Mouse (Mus musculus): ENCODE measurements around the gene Dexi. TPM values are rescaled to one million over a fixed set of nuclear protein-coding genes. Genes with fewer than 3 reads are reported as not detected.

Gene Dexi
- polyA plus RNA-seq, 1 experiment from 2014 or later: 21.5 TPM

DNA sequence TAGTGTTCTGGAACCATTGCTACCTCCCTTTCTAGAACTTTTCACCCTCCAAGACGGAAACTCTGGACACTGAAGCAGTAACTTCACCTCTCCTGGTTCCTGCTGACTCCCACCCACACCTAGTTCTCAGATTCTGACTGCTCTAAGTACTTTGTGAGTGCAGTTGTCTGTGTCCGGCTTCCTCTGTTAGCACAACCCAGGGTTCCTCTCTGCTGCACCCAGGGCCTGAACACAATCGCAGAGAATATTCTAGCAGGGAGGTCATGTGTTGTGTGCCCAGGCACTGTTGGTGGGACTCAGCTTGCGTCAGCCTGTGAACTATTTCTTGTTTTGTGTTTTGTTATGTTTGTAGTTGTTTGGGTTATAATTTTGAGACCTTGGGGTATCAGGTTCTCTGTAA, 51.1 kb downstream of the Dexi start:
- H3K36me3 ChIP-seq: no peaks in the 10 kb centered on the region
- H3K27ac ChIP-seq: no peak overlapping the region
- H3K9ac ChIP-seq: no peak overlapping the region
- H3K9me3 ChIP-seq: no peaks in the 10 kb centered on the region
- H3K27me3 ChIP-seq: peaks cover 19% of the 10 kb centered on the region
- H3K4me2 ChIP-seq: no peak overlapping the region
- H3K4me3 ChIP-seq: no peak overlapping the region
- no peak for ATAC-seq (ENCODE audit: insufficient number of reproducible peaks, low FRiP score, low TSS enrichment, low read depth)
- H3K4me1 ChIP-seq: peaks cover 6% of the 10 kb centered on the region
- WGBS: 84% methylated on average over 4 of the region's 4 CpGs

DNA sequence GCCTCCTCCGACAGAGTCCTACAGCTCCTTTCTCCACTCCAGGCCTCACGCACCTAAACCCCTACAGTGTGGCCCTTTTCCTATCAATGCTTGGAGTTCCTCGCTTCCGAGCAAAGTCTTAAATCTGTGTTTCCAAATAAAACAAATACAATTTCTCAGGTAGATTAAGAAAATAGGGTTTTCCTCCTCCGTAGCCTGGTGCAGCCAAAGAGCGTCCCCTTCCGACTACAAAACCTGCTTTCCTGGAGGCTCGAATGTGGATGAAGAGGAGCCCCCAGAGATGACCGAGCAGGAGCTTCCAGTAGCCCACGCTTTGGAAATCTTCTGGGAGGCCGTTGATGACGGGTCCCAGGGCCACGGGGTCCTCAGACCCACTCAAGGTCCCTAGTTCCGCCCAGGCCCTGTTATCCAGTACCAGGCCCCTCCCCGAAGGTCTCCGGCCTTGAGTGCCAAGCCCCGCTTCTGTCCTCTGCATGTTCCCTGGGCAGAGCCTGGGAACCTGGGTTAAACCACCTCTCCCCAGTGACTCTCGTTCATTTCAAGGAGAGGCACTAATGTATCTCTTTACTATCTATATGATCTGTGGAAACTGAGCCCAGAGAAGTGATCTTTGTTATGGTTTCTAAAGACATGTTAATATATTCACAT, 52.2 kb downstream of the Dexi start:
- Histone ChIP-seq H3K27ac (no peak overlapping the region), H3K4me1 (peaks cover 6% of the 10 kb centered on the region), H3K9ac (no peak overlapping the region), H3K9me3 (no peaks in the 10 kb centered on the region), H3K36me3 (no peaks in the 10 kb centered on the region), H3K4me2 (no peak overlapping the region), H3K4me3 (no peak overlapping the region), H3K27me3 (peaks cover 19% of the 10 kb centered on the region)
- no peak for ATAC-seq (ENCODE audit: insufficient number of reproducible peaks, low FRiP score, low TSS enrichment, low read depth)
- 80% methylated on average over 18 of the region's 18 CpGs for WGBS

DNA sequence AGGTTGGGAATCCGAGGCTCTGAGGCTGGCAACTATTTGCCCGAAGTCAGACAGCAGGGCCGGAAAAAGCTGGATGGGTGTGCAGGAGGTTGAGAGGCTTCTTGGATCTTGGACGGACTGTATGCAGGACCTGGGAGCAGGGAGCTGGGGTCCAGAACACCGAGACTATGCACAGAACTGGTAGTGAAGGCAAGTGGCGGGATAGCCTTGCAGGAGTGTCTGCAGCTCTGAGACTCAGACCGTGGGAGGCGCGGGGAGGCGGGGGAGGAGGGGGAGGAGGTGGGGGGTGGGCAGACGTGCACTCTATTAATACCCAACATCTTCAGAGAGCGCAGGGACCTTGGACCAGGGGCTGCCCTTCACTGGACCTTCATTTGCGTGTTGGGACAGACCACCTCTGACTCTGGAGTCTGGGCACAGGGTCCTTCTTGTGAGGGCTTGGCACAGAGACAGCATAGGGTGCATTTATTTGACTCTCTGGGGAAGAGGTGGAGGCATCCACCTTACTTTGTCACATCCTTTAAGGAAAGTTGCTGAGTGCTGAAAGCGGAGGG, 52.9 kb downstream of the Dexi start:
- H3K4me3 ChIP-seq: peak overlapping the region; percentile 14
- no peak for ATAC-seq (ENCODE audit: insufficient number of reproducible peaks, low FRiP score, low TSS enrichment, low read depth)

DNA sequence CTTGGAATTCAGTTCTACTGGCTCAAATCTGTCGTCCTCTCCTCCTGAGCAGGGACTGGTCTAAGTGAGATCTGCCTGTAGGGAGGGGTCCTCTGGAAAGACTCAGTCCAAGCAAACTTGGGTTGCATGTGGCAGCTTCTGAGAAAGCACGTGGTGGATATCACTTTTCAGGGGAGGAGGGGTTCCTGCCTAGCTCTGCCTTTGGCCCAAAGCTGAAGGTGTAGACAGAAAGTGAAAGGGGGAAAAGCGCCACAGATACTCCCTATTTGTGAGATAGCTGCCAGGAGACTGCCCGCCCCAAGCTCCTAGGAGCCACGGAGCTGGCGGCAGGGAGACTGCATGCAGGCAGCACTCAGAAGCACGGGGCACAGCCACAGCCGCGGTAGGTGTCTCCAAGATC, 53.4 kb downstream of the Dexi start:
- ATAC-seq (ENCODE audit: insufficient number of reproducible peaks, low FRiP score, low TSS enrichment, low read depth): no peak

More for the DNA sequence above, 52.9 kb downstream of the Dexi start:
- H3K36me3 ChIP-seq: no peaks in the 10 kb centered on the region
- no peak overlapping the region; the same call in 1 of the 2 replicates for H3K9ac ChIP-seq
- 19% methylated on average over 13 of the region's 14 CpGs for WGBS
- H3K4me1 ChIP-seq: peaks cover 6% of the 10 kb centered on the region
- H3K4me2 ChIP-seq: peak overlapping the region; percentile 37
- peaks cover 19% of the 10 kb centered on the region for H3K27me3 ChIP-seq
- no peak overlapping the region for H3K27ac ChIP-seq
- no peaks in the 10 kb centered on the region for H3K9me3 ChIP-seq

DNA sequence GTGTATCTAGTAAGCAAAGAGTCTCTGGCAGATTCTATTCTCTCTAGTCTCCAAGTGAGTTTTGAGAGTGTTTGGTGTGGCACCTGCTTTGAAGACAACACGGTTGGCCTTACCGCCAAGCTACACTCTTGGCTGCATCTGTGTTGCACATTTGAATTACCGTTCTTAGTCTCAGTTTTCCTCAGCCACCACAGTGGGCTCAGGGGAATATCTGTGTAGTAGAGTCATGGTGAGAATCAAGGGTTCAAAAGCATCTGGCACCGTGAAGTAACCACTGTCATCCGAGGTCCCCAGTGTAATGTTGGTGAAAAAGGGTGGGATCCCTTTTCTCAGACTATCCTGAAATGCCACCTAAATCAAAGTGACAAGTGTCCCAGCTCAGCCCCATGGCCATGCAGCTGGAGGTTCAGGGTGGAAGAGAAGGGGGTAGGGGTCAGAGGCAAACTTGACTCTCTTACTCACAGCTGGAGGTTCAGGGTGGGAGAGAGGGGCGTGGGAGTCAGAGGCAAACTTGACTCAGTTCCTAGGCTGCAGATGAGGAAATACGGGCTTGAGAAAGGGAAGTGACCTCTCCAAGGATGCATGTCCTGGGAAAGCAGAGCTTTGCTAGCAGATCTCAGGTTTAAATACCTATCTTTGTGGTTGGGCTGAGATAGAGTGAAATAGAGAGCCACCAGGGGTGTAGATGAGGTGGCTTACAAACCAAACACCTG, 53.9 kb downstream of the Dexi start:
- H3K27ac ChIP-seq: no peak overlapping the region
- H3K4me2 ChIP-seq: no peak overlapping the region
- no peak overlapping the region for H3K9ac ChIP-seq
- no peaks in the 10 kb centered on the region for H3K36me3 ChIP-seq
- ATAC-seq (ENCODE audit: insufficient number of reproducible peaks, low FRiP score, low TSS enrichment, low read depth): no peak
- 77% methylated on average over 7 of the region's 7 CpGs for WGBS
- no peaks in the 10 kb centered on the region for H3K9me3 ChIP-seq
- peaks cover 19% of the 10 kb centered on the region for H3K27me3 ChIP-seq
- no peak overlapping the region for H3K4me3 ChIP-seq
- peaks cover 6% of the 10 kb centered on the region for H3K4me1 ChIP-seq

More for the DNA sequence above, 53.4 kb downstream of the Dexi start:
- Histone ChIP-seq H3K9ac (no peak overlapping the region; the same call in 1 of the 2 replicates), H3K4me2 (peak overlapping the region; percentile 37), H3K9me3 (no peaks in the 10 kb centered on the region), H3K4me1 (peaks cover 6% of the 10 kb centered on the region), H3K27ac (no peak overlapping the region), H3K4me3 (peak overlapping the region; percentile 14), H3K27me3 (peaks cover 19% of the 10 kb centered on the region), H3K36me3 (no peaks in the 10 kb centered on the region)
- 7% methylated on average over 9 of the region's 9 CpGs for WGBS

DNA sequence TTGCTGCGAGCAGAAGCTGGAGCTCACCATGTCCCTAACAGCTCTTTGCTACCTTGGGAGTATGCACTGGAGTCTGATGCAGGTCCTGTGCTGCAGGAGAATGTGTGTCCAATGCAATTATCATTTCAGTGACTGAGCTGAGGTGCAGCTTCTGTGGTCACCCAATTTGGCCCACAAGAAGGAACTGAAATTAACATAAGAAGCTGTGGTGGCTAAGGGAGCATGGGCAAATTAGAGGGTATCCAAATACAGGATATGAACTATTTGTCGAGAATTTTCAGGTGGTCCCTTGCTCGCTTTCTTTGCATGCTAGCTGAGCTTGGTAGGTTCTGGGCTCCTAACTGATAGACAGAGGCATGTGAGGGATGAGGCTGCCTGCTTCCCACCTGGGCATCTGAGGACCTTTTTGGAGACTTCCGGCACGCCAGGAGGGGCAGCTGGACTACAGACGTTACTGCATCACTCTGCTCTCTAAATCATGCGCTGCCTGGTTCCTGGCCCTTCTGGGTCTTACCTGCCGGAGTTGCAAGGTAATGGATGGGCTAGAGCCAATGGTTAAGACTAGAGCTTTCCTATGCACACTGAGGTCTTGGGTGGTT, 54.9 kb downstream of the Dexi start:
- ATAC-seq (ENCODE audit: insufficient number of reproducible peaks, low FRiP score, low TSS enrichment, low read depth): no peak
- no peak overlapping the region for H3K9ac ChIP-seq
- H3K4me2 ChIP-seq: no peak overlapping the region
- 85% methylated on average over 8 of the region's 8 CpGs for WGBS
- peaks cover 19% of the 10 kb centered on the region for H3K27me3 ChIP-seq
- H3K27ac ChIP-seq: no peak overlapping the region
- H3K9me3 ChIP-seq: no peaks in the 10 kb centered on the region
- H3K36me3 ChIP-seq: no peaks in the 10 kb centered on the region
- H3K4me1 ChIP-seq: peaks cover 6% of the 10 kb centered on the region
- no peak overlapping the region for H3K4me3 ChIP-seq

DNA sequence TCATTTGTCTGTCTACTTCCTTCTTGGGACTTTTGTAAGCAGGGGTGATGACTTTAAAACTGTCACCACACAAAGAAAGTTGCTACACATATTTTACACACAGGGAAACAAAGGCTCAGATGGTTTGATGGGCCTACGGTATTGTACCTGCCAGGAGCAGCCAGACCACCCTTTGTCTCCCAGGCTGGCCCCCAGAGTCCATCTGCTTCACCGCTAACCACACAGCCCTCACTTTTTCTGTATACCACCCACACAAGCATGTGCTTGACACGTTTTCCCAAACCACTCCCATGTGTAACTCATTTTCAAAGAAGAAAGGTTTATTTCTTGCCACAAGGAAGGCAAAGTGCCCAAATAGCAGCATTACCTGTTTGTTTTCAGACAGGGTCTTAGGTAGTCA, 55.9 kb downstream of the Dexi start:
- no peak overlapping the region for H3K9ac ChIP-seq
- H3K4me2 ChIP-seq: no peak overlapping the region
- no peak overlapping the region for H3K4me3 ChIP-seq
- ATAC-seq (ENCODE audit: insufficient number of reproducible peaks, low FRiP score, low TSS enrichment, low read depth): no peak
- peaks cover 19% of the 10 kb centered on the region for H3K27me3 ChIP-seq
- no peaks in the 10 kb centered on the region for H3K36me3 ChIP-seq
- 48% methylated on average over 3 of the region's 3 CpGs for whole genome bisulfite sequencing
- H3K9me3 ChIP-seq: no peaks in the 10 kb centered on the region
- H3K27ac ChIP-seq: no peak overlapping the region
- peaks cover 6% of the 10 kb centered on the region for H3K4me1 ChIP-seq

DNA sequence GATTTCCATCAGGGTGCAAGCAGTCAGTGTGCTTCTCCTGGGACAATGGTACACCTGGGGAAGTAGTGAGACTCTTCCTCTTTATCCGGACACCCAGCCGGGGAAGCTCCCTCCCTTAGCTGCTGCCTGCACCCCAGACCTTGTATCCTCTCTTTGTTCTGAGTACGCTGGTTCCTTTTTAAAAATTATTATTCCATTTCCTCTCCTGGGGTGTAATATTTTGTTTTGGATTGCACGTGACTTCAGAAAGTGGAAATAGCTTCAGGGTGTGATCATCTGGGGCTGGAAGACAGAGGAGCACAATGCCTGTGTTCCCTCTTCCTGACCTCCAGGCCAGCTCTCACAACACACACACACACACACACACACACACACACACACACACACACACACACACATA, 60.5 kb downstream of the Dexi start:
- H3K4me1 ChIP-seq: no peaks in the 10 kb centered on the region
- H3K4me3 ChIP-seq: no peak overlapping the region
- no peak for ATAC-seq (ENCODE audit: insufficient number of reproducible peaks, low FRiP score, low TSS enrichment, low read depth)
- H3K27me3 ChIP-seq: no peaks in the 10 kb centered on the region
- H3K36me3 ChIP-seq: no peaks in the 10 kb centered on the region
- WGBS: 59% methylated on average over 4 of the region's 4 CpGs
- no peak overlapping the region for H3K27ac ChIP-seq
- H3K4me2 ChIP-seq: no peak overlapping the region
- no peaks in the 10 kb centered on the region for H3K9me3 ChIP-seq
- H3K9ac ChIP-seq: no peak overlapping the region

DNA sequence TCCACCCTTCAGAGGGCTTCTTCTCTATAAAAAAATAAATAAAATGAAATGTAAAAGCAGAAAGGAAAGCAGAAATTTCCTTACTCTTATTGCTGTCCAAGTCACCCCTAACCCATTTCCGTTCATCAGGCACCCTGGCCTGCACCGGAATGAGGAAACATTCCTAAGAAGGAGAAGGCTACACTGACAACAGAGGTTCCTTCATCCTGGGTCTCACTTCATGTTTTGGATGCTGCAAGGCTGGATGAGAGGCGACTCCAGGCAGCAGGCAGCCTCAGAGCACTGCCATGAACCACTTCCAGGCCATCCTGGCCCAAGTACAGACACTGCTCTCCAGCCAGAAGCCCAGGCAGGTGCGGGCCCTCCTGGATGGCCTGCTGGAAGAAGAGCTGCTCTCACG, 63.0 kb downstream of the Dexi start, which contains the start of gene Ciita:
TSS of gene Ciita (plus strand) at position 203 of the 400 bp plus-strand sequence.
- Histone ChIP-seq H3K4me2 (no peak within 1 kb of the TSS), H3K27me3 (no peaks in the 10 kb centered on the region), H3K36me3 (no peaks in the 10 kb centered on the region), H3K9me3 (no peaks in the 10 kb centered on the region), H3K9ac (no peak within 1 kb of the TSS), H3K4me1 (no peaks in the 10 kb centered on the region), H3K4me3 (no peak within 1 kb of the TSS), H3K27ac (no peak within 1 kb of the TSS)
- WGBS: 77% methylated on average over 5 of the region's 5 CpGs
- ATAC-seq (ENCODE audit: insufficient number of reproducible peaks, low FRiP score, low TSS enrichment, low read depth): no peak

DNA sequence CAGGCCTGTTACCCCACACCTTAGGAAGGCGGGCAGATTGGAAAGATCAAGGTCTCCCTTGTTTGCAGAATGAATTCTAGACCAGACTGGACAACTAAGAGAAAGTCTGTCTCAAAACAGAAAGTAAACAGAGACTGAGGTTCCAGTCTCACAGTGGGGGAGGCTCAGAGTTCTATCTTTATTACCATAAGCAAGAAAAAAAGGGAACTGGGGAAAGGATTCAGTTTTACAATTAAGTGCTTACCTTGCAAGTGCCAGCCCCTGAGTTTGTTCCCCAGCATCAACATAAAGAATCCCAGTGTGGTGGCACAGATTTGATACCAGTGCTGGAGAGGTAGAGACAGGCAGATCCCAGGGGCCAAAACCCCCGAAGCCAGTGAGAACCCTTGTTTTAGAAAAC, 66.9 kb downstream of the Dexi start:
- 75% methylated on average over 2 of the region's 2 CpGs for WGBS
- H3K36me3 ChIP-seq: no peaks in the 10 kb centered on the region
- ATAC-seq (ENCODE audit: insufficient number of reproducible peaks, low FRiP score, low TSS enrichment, low read depth): no peak
- H3K27ac ChIP-seq: no peak overlapping the region
- H3K4me3 ChIP-seq: no peak overlapping the region
- no peaks in the 10 kb centered on the region for H3K4me1 ChIP-seq
- no peak overlapping the region for H3K4me2 ChIP-seq
- H3K9ac ChIP-seq: no peak overlapping the region
- no peaks in the 10 kb centered on the region for H3K9me3 ChIP-seq
- H3K27me3 ChIP-seq: no peaks in the 10 kb centered on the region

DNA sequence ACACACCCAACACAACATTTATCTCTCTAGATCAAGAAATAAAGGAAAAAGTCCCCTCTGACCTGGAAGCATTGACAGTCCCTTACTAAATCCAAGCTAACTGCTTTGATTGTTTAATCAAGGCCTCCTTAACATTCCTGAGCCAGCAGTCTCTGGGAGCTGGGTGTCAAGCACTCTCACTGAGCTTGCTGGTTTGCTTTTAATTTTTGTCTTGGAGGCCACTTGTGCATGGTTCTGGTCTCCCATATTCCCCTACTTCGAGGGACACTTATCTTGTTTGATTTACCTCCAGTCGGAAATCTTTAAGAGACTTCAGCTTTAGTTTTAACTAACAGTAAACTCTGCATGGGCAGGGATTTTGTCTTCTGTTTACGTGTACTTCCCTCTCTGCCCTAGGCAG, 67.9 kb downstream of the Dexi start:
- no peak overlapping the region for H3K4me2 ChIP-seq
- no peaks in the 10 kb centered on the region for H3K9me3 ChIP-seq
- no peak overlapping the region for H3K9ac ChIP-seq
- H3K4me1 ChIP-seq: no peaks in the 10 kb centered on the region
- H3K27ac ChIP-seq: no peak overlapping the region
- H3K36me3 ChIP-seq: no peaks in the 10 kb centered on the region
- no peak overlapping the region for H3K4me3 ChIP-seq
- no peak for ATAC-seq (ENCODE audit: insufficient number of reproducible peaks, low FRiP score, low TSS enrichment, low read depth)
- no peaks in the 10 kb centered on the region for H3K27me3 ChIP-seq
- WGBS: 73% methylated on average over 3 of the region's 3 CpGs

DNA sequence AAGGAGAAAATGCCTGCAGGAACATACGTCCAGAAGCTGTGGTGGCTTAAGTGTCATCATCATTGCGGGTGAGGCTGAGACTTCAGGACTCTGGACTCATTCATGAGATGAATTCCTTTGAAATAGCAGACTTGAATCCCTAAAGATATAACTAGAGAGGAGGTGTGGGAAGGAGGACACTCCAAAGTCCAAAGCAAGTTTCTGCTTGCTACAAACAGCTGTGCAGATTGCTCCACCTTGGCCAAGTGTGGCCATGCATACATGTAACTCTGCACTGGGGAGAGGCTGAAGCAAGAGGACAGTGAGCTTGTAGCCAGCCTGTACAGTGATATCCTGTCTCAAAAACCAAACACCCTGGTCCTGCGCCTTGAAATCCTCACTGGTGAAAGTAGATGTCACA, 70.9 kb downstream of the Dexi start:
- H3K36me3 ChIP-seq: no peaks in the 10 kb centered on the region
- WGBS: 88% methylated on average over 3 of the region's 3 CpGs
- no peak overlapping the region for H3K4me3 ChIP-seq
- no peaks in the 10 kb centered on the region for H3K9me3 ChIP-seq
- H3K9ac ChIP-seq: no peak overlapping the region
- H3K27me3 ChIP-seq: no peaks in the 10 kb centered on the region
- no peak overlapping the region for H3K4me2 ChIP-seq
- no peak for ATAC-seq (ENCODE audit: insufficient number of reproducible peaks, low FRiP score, low TSS enrichment, low read depth)
- H3K4me1 ChIP-seq: no peaks in the 10 kb centered on the region
- no peak overlapping the region for H3K27ac ChIP-seq
